Mouse (Mus musculus) E14TG2a.4 (cell line): ENCODE measurements around the gene Tssk1.

Experiments
- H3K27me3 ChIP-seq: 2 replicates; pipeline ENCODE4 v1.6.1; 2014; ENCODE audit warnings: low read length, control low read depth; ENCODE audit not compliant: insufficient read depth
- H3K36me3 ChIP-seq: 2 replicates; pipeline ENCODE4 v1.6.1; 2014; ENCODE audit warnings: low read length, control low read depth; ENCODE audit not compliant: insufficient read depth
- H3K4me1 ChIP-seq: replicated peaks from 2 replicates; pipeline ENCODE4 v1.6.1; 2014; ENCODE audit warnings: low read depth, low read length, control low read depth
- H3K4me3 ChIP-seq: replicated peaks from 2 replicates; pipeline ENCODE4 v1.5.1; 2014; ENCODE audit warnings: mild to moderate bottlenecking, low read length
- H3K9me3 ChIP-seq: 2 replicates; pipeline ENCODE4 v1.6.1; 2014; ENCODE audit warnings: low read length, control low read depth
- CTCF ChIP-seq: conservative IDR thresholded peaks from 2 replicates; pipeline ENCODE4 v1.5.1; 2014; ENCODE audit warnings: low read length
- NANOG ChIP-seq: IDR thresholded peaks from 2 replicates; pipeline ENCODE4 v1.6.1; 2014; ENCODE audit warnings: borderline replicate concordance, low read length, mixed read lengths
- POU5F1 ChIP-seq: IDR thresholded peaks from 2 replicates; pipeline ENCODE4 v1.6.1; 2014; ENCODE audit warnings: low read length, borderline replicate concordance

Tssk1 gene

DNA sequence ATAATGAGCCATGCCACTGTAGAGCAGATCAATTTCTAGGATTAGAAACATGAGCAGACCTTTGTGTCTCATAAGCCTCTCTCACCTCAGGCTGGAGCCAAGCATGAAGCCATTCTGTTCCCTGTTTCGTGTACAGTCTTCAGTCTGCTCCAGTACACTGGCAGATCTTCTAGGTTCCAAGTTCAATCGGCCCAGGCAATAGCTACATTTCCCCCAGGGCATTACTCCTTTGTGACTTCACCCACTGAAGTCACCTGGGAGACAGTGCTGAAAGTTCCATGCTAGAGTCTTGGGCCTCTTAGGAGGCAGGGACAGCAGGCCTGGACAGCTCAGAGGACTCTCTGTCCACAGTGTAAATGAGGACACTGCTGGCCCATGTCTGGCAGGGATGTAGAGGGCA is at the start of gene Tssk1:
Tssk1 (plus strand) TSS at position 301 of the 400 bp plus-strand sequence.
- Histone ChIP-seq H3K27me3 (peaks cover 14% of the 10 kb centered on the region; the same call in 1 of the 2 replicates), H3K4me1 (peaks cover 25% of the 10 kb centered on the region), H3K36me3 (peaks cover 9% of the 10 kb centered on the region), H3K9me3 (no peaks in the 10 kb centered on the region), H3K4me3 (no peak within 1 kb of the TSS)
- no peak for TF ChIP-seq CTCF
- TF ChIP-seq POU5F1 = no peak
- TF ChIP-seq NANOG = no peak

DNA sequence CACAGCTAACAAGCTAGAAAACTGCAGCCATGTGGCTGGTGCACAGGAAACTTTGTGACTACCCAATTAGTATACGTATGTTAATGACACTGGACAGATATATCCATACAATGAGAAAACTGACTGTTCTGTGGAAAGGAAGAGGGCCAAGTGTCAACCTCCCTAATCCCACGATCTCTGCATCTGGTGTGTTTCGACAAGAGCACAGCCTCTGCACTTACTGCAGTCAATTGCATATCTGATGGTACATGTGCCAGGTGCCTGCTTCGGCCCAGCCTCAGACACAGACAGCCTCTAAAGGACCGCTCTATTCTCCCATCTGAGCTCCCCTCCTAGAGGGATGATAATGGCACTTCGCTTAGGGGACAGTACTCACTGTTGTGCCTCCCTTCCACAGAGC is 45.6 kb upstream of the Tssk1 start:
- TF ChIP-seq CTCF (no peak), POU5F1 (no peak), NANOG (no peak)
- H3K4me1 ChIP-seq = 0 out of 2 replicates have a peak, but pooled peaks cover 3% of the 10 kb centered on the region
- H3K9me3 ChIP-seq = peaks cover 5% of the 10 kb centered on the region
- H3K36me3 ChIP-seq = peaks cover 96% of the 10 kb centered on the region
- H3K27me3 ChIP-seq = no peaks in the 10 kb centered on the region
- H3K4me3 ChIP-seq = no peak overlapping the region

DNA sequence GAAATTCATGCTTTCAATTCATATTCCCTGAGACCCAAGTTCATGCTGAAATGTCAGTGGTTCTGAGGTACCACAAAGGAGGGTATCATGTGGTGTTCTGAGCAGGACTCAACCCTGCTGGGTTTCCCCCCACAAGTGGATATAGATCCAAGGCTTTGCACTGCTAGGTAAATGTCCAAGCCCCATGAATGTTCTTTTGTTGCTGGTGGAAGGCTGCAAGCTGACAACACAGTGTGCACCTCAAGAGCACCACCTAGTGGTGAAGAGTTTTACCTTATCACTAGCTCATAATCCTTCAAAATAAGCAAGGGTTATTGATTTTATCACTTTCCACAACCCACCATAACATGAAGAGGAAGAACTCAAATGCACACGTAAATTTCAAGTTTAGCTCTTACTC is 45.1 kb upstream of the Tssk1 start:
- Histone ChIP-seq H3K4me1 (0 out of 2 replicates have a peak, but pooled peaks cover 3% of the 10 kb centered on the region), H3K36me3 (peaks cover 95% of the 10 kb centered on the region), H3K9me3 (peaks cover 5% of the 10 kb centered on the region), H3K27me3 (no peaks in the 10 kb centered on the region), H3K4me3 (no peak overlapping the region)
- TF ChIP-seq POU5F1 = no peak
- peak; percentile 71 for TF ChIP-seq CTCF

DNA sequence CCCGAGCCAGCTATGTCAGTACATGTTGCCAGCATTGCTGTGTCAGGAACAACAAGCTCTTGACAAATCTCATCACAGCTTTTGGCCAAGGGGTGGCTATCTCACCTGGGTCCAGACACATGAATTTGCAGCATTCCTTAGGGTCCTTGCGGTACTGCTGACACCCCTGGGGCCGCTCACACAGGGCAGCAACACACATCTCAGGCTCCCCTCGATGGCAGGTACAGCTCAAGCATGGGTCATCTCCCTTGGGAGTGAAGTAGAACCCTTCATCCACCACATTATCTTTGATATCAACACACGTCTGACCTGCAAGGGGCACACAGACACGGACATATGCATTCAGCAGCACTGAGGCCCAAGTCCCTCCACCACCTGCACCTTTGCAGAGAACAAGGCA is 44.5 kb upstream of the Tssk1 start:
- 0 out of 2 replicates have a peak, but pooled peaks cover 3% of the 10 kb centered on the region for H3K4me1 ChIP-seq
- no peaks in the 10 kb centered on the region for H3K27me3 ChIP-seq
- H3K9me3 ChIP-seq = peaks cover 5% of the 10 kb centered on the region
- H3K36me3 ChIP-seq = peaks cover 95% of the 10 kb centered on the region
- H3K4me3 ChIP-seq = no peak overlapping the region
- TF ChIP-seq NANOG (no peak), CTCF (no peak), POU5F1 (no peak)

DNA sequence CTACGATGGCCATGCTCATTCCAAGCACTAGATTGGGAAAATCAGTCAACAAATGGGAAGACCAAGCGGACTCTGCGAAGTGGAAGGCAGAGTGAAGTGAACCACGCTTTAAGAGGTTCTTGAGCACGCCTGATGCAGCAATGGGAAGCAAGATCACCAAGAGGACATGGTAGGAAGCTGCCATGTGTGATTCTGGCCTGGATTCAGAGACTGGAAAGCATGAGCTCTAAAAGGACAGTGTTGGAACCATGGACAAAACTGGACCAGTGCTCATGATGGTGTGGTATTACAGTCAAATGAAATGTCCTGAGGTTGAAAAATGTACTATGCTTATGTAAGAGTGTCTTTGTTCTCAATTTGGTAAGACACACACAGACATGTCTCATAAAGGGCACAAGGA is 42.7 kb upstream of the Tssk1 start:
- TF ChIP-seq CTCF = no peak
- TF ChIP-seq POU5F1 = no peak
- no peak for TF ChIP-seq NANOG
- Histone ChIP-seq H3K4me3 (no peak overlapping the region), H3K36me3 (peaks cover 93% of the 10 kb centered on the region), H3K9me3 (peaks cover 5% of the 10 kb centered on the region), H3K27me3 (no peaks in the 10 kb centered on the region), H3K4me1 (no peaks in the 10 kb centered on the region)

DNA sequence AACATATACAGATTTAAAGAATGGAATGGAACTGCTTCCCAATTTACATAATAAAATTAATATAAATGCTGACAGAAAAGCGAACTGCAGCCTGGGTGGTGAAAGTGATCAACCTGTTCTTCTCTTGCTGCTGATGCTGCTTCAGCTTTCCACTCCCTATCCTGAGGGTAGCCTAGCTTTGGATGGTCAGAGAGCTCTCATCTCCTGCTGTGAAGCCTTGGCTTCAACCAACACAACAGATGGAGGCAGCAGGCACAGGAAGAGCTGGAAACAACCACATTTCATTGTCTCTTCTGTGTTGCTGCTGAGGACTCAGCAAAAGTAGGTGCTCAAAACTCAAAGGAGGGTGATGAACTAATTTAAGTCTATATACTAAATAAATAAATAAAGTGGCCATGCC is 42.2 kb upstream of the Tssk1 start:
- Histone ChIP-seq H3K4me3 (no peak overlapping the region), H3K27me3 (no peaks in the 10 kb centered on the region), H3K36me3 (peaks cover 93% of the 10 kb centered on the region), H3K4me1 (no peaks in the 10 kb centered on the region), H3K9me3 (peaks cover 5% of the 10 kb centered on the region)
- TF ChIP-seq CTCF (no peak), POU5F1 (no peak), NANOG (no peak)

DNA sequence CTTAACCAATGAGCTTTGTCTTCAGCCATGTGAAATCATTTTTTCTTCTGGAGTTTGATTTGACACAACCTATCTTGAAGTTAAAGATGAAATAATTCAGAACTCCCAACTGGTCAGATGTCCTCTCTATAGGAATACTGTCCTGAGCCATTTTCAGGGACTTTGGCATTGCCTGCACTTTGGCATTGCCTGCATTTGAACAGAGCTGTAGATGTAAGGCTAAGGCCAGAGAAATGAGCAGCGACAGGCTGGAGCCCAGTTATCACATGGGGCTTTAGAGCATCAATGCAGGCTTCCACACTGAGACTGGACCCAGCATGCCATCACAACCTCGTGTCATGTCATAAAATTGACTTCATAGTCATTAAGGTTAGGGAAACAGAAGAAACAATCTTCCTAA is 40.8 kb upstream of the Tssk1 start:
- Histone ChIP-seq H3K27me3 (no peaks in the 10 kb centered on the region), H3K36me3 (peaks cover 93% of the 10 kb centered on the region), H3K9me3 (peaks cover 5% of the 10 kb centered on the region), H3K4me1 (no peaks in the 10 kb centered on the region), H3K4me3 (no peak overlapping the region)
- no peak for TF ChIP-seq POU5F1
- TF ChIP-seq NANOG = no peak
- no peak for TF ChIP-seq CTCF

DNA sequence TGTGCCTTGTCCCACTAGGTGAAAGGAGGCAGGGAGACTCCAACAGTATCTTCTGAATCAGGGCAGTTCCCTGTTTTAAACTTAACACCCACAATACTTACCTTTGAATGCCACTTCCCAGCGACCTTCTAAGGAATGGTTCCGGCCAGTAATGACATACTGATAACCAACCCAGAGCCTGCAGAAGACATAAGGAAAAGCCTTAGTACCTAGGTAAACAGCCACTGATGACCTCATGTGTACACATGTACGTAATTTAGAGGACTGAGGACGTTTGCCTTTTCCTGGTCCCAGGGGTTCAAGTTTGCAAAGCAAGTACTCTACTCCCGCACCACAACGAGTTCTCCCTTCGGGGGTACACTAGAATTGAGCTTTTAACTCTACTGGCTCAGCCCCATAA is 36.9 kb upstream of the Tssk1 start:
- Histone ChIP-seq H3K36me3 (peaks cover 94% of the 10 kb centered on the region), H3K4me3 (no peak overlapping the region), H3K27me3 (no peaks in the 10 kb centered on the region), H3K4me1 (peaks cover 3% of the 10 kb centered on the region; the same call in 1 of the 2 replicates), H3K9me3 (no peaks in the 10 kb centered on the region)
- TF ChIP-seq POU5F1 (no peak), CTCF (no peak), NANOG (no peak)

DNA sequence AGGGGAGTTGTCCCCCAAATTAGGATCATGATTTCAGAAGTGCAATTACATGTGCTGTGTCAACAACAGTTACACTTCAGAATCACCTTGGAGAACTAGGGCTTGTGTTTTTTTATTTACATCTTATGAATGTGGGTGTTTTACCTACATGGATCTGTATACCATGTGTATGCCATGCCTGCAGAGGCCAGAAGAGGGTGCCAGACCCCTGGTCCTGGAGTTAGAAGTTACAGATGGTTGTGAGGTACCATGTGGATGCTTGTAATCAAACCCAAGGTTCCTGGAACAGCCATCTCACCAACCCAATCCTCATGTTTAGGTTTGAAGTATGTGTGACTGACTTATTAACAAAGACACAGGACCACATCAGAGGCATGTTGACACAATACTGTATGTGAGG is 35.4 kb upstream of the Tssk1 start:
- TF ChIP-seq POU5F1 (no peak), NANOG (no peak), CTCF (peak; percentile 58)
- H3K27me3 ChIP-seq = no peaks in the 10 kb centered on the region
- peaks cover 10% of the 10 kb centered on the region; the same call in 1 of the 2 replicates for H3K4me1 ChIP-seq
- no peaks in the 10 kb centered on the region for H3K9me3 ChIP-seq
- no peak overlapping the region for H3K4me3 ChIP-seq
- peaks cover 87% of the 10 kb centered on the region for H3K36me3 ChIP-seq
